Mouse (Mus musculus) midbrain, embryonic 11.5 days (tissue): ENCODE data around the gene Pkm. TPM values are rescaled to one million over a fixed set of nuclear protein-coding genes. Genes with fewer than 3 reads are reported as not detected.

ENCODE experiments used
- ATAC-seq: fragments of 200-750 bp; cut with Nextera tagmentation; 2 replicates; pipeline ENCODE4 v1.8.0; 2017; ENCODE audit warnings: moderate TSS enrichment, moderate library complexity; ENCODE audit not compliant: low FRiP score
- DNase-seq: peaks from one replicate; pipeline ENCODE4 v3.0.0; 2015; ENCODE audit warnings: low spot score; ENCODE audit errors: missing footprints
- H3K27ac ChIP-seq: fragments of 300-500 bp; sonication (generic); 2 replicates; pipeline ENCODE4 v1.5.1; 2014; ENCODE audit warnings: low read depth, low read length
- H3K27me3 ChIP-seq: fragments of 300-500 bp; sonication (generic); 2 replicates; pipeline ENCODE4 v1.6.1; 2014; ENCODE audit warnings: mild to moderate bottlenecking, low read length, moderate library complexity, mixed read lengths; ENCODE audit not compliant: control insufficient read depth, insufficient read depth
- H3K36me3 ChIP-seq: fragments of 300-500 bp; sonication (generic); 2 replicates; pipeline ENCODE4 v1.6.1; 2014; ENCODE audit warnings: mild to moderate bottlenecking, low read length, moderate library complexity, mixed read lengths; ENCODE audit not compliant: control insufficient read depth, insufficient read depth
- H3K4me1 ChIP-seq: fragments of 300-500 bp; sonication (generic); 2 replicates; pipeline ENCODE4 v1.6.1; 2014; ENCODE audit warnings: low read length; ENCODE audit not compliant: control insufficient read depth, insufficient read depth
- H3K4me2 ChIP-seq: fragments of 300-500 bp; sonication (generic); 2 replicates; pipeline ENCODE4 v1.6.1; 2014; ENCODE audit warnings: mild to moderate bottlenecking, moderate library complexity
- H3K4me3 ChIP-seq: fragments of 300-500 bp; sonication (generic); 2 replicates; pipeline ENCODE4 v1.5.1; 2014; ENCODE audit warnings: low read depth, low read length
- H3K9ac ChIP-seq: fragments of 300-500 bp; sonication (generic); 2 replicates; pipeline ENCODE4 v1.6.1; 2014; ENCODE audit warnings: low read length
- H3K9me3 ChIP-seq: fragments of 300-500 bp; sonication (generic); 2 replicates; pipeline ENCODE4 v1.6.1; 2016; ENCODE audit warnings: low read length; ENCODE audit not compliant: control insufficient read depth
- WGBS: fragments of 180-500 bp; shearing (Covaris S2); extraction: QIAGEN DNeasy Blood & Tissue Kit; methylation state at CpG from one replicate; pipeline ENCODE4 v1.1.7; 2014; 5-methylcytosine and 5-hydroxymethylcytosine counted together
- polyA plus RNA-seq: library from polyadenylated mRNA; unstranded; fragments of >200 nt; fragmentation: Nextera tagmentation; extraction: Ambion mirVana; gene quantifications from 2 replicates; pipeline ENCODE4 v1.2.1, GENCODE M21; 2014

Gene Pkm
- polyA plus RNA-seq, 1 experiment from 2014 or later: 2,059 TPM

GRCm38 (mm10) chr9:59653371-59653770 lies 2.8 kb upstream of the Pkm start:
- no peak for ATAC-seq

GRCm38 (mm10) chr9:59654450-59654983 lies 1.7 kb upstream of the Pkm start:
- peak; percentile 21 for DNase-seq
- Histone ChIP-seq H3K9ac (no peak overlapping the region), H3K4me3 (no peak overlapping the region), H3K27ac (no peak overlapping the region), H3K4me2 (no peak overlapping the region), H3K36me3 (peaks cover 3% of the 10 kb centered on the region; the same call in 1 of the 2 replicates), H3K4me1 (peaks cover 6% of the 10 kb centered on the region), H3K9me3 (no peaks in the 10 kb centered on the region), H3K27me3 (no peaks in the 10 kb centered on the region)
- WGBS: 97% methylated on average over 2 of the region's 2 CpGs
- no peak for ATAC-seq

More at GRCm38 (mm10) chr9:59653371-59653770, 2.8 kb upstream of the Pkm start:
- H3K27me3 ChIP-seq: no peaks in the 10 kb centered on the region
- H3K27ac ChIP-seq: no peak overlapping the region
- H3K36me3 ChIP-seq: peaks cover 7% of the 10 kb centered on the region
- no peak overlapping the region for H3K4me3 ChIP-seq
- H3K9ac ChIP-seq: no peak overlapping the region
- H3K4me1 ChIP-seq: peaks cover 2% of the 10 kb centered on the region; the same call in 1 of the 2 replicates
- H3K4me2 ChIP-seq: no peak overlapping the region
- H3K9me3 ChIP-seq: no peaks in the 10 kb centered on the region
- peak; percentile 8 for DNase-seq
- 40% methylated on average over 3 of the region's 3 CpGs for WGBS

GRCm38 (mm10) chr9:59656635-59657617 lies 758 bp downstream of the Pkm start:
- under 1% methylated on average over 64 of the region's 65 CpGs for WGBS

GRCm38 (mm10) chr9:59658146-59658545 lies 2.0 kb downstream of the Pkm start:
- peak overlapping the region; percentile 98 for H3K9ac ChIP-seq
- ATAC-seq (no peak), DNase-seq (peak; percentile 91)
- H3K9me3 ChIP-seq: no peaks in the 10 kb centered on the region
- WGBS: 5% methylated on average over 4 of the region's 4 CpGs
- H3K36me3 ChIP-seq: peaks cover 7% of the 10 kb centered on the region
- H3K27me3 ChIP-seq: no peaks in the 10 kb centered on the region
- H3K4me2 ChIP-seq: peak overlapping the region; percentile 86
- peak overlapping the region; percentile 89 for H3K4me3 ChIP-seq
- peaks cover 27% of the 10 kb centered on the region for H3K4me1 ChIP-seq
- peak overlapping the region; percentile 98 for H3K27ac ChIP-seq

More at GRCm38 (mm10) chr9:59656635-59657617, 758 bp downstream of the Pkm start:
- H3K4me1 ChIP-seq: peaks cover 27% of the 10 kb centered on the region
- H3K36me3 ChIP-seq: peaks cover 7% of the 10 kb centered on the region
- peak overlapping the region; percentile 89 for H3K4me3 ChIP-seq
- no peaks in the 10 kb centered on the region for H3K9me3 ChIP-seq
- ATAC-seq (peak; percentile 68), DNase-seq (peak; percentile 100)
- no peaks in the 10 kb centered on the region for H3K27me3 ChIP-seq
- H3K9ac ChIP-seq: peak overlapping the region; percentile 98
- peak overlapping the region; percentile 86 for H3K4me2 ChIP-seq
- peak overlapping the region; percentile 98 for H3K27ac ChIP-seq

GRCm38 (mm10) chr9:59659036-59660026 lies 3.2 kb downstream of the Pkm start:
- Histone ChIP-seq H3K27ac (no peak overlapping the region), H3K4me3 (peak overlapping the region; percentile 89), H3K36me3 (peaks cover 9% of the 10 kb centered on the region), H3K4me1 (peaks cover 31% of the 10 kb centered on the region), H3K9me3 (no peaks in the 10 kb centered on the region), H3K27me3 (no peaks in the 10 kb centered on the region), H3K4me2 (peak overlapping the region; percentile 86), H3K9ac (peak overlapping the region; percentile 1; the same call in 1 of the 2 replicates)
- ATAC-seq (peak; percentile 26; the same call in 1 of the 2 replicates), DNase-seq (peak; percentile 98)
- 25% methylated on average over 14 of the region's 14 CpGs for WGBS

- H3K36me3 ChIP-seq: peaks cover 15% of the 10 kb centered on the region
- ATAC-seq (no peak), DNase-seq (peak; percentile 85)
- H3K4me3 ChIP-seq: no peak overlapping the region
- WGBS: 62% methylated on average over 10 of the region's 10 CpGs
- H3K4me1 ChIP-seq: peaks cover 31% of the 10 kb centered on the region
- no peaks in the 10 kb centered on the region for H3K9me3 ChIP-seq
- H3K9ac ChIP-seq: no peak overlapping the region
- no peaks in the 10 kb centered on the region for H3K27me3 ChIP-seq
- H3K4me2 ChIP-seq: peak overlapping the region; percentile 19
- H3K27ac ChIP-seq: no peak overlapping the region
These were observed 4.3 kb downstream of the Pkm start for GRCm38 (mm10) chr9:59660421-59660820.

GRCm38 (mm10) chr9:59661298-59661975 lies 5.3 kb downstream of the Pkm start:
- Histone ChIP-seq H3K4me1 (peaks cover 31% of the 10 kb centered on the region), H3K4me3 (no peak overlapping the region), H3K9ac (no peak overlapping the region), H3K27ac (no peak overlapping the region), H3K9me3 (no peaks in the 10 kb centered on the region), H3K4me2 (no peak overlapping the region), H3K27me3 (no peaks in the 10 kb centered on the region), H3K36me3 (peaks cover 21% of the 10 kb centered on the region)
- 78% methylated on average over 6 of the region's 6 CpGs for WGBS
- DNase-seq: peak; percentile 81
- no peak for ATAC-seq

GRCm38 (mm10) chr9:59663226-59663625 lies 7.1 kb downstream of the Pkm start:
- H3K36me3 ChIP-seq: peaks cover 36% of the 10 kb centered on the region
- H3K27me3 ChIP-seq: no peaks in the 10 kb centered on the region
- DNase-seq (peak; percentile 79), ATAC-seq (no peak)
- H3K27ac ChIP-seq: no peak overlapping the region
- H3K4me2 ChIP-seq: no peak overlapping the region
- H3K4me1 ChIP-seq: peaks cover 30% of the 10 kb centered on the region
- no peak overlapping the region for H3K9ac ChIP-seq
- H3K9me3 ChIP-seq: no peaks in the 10 kb centered on the region
- H3K4me3 ChIP-seq: no peak overlapping the region
- WGBS: 84% methylated on average over 7 of the region's 7 CpGs
